Mouse (Mus musculus): Measurements from ENCODE around the gene Dhx34.

- TF ChIP-seq EP300 (IDR thresholded peaks at IDR 0.05; ENCODE audit: low read depth) (no peak), CTCF (IDR thresholded peaks at IDR 0.05; ENCODE audit: low read depth) (peak; percentile 27; the same call in 1 of the 2 replicates)
Observed at GRCm38 (mm10) chr7:16221582-16222272, at the start of gene Dhx34.
